Mouse (Mus musculus) CD4-positive, CD25-positive, alpha-beta regulatory T cell, adult 2 months (primary cell): ENCODE measurements around the gene Dync1li2.

Experiments used
- DNase-seq: peaks from one replicate; pipeline ENCODE4 v3.0.0-alpha.2; 2012; ENCODE audit warnings: low read depth, low spot score

The Dync1li2 gene

GRCm38 (mm10) chr8:104442299-104443124 is at the start of gene Dync1li2:
TSS of gene Dync1li2 (minus strand) at chr8:104443047.
- DNase-seq, result peak; percentile 96

GRCm38 (mm10) chr8:104479091-104479490 is 36.2 kb upstream of the Dync1li2 start:
- no peak for DNase-seq

- no peak for DNase-seq
Measured at GRCm38 (mm10) chr8:104472465-104472864, 29.6 kb upstream of the Dync1li2 start.

- no peak for DNase-seq
Measured at GRCm38 (mm10) chr8:104467463-104467862, 24.6 kb upstream of the Dync1li2 start.

- no peak for DNase-seq
Measured at GRCm38 (mm10) chr8:104452177-104452576, 9.3 kb upstream of the Dync1li2 start.

GRCm38 (mm10) chr8:104448796-104449195 is 5.9 kb upstream of the Dync1li2 start:
- no peak for DNase-seq

- DNase-seq, result no peak
Measured at GRCm38 (mm10) chr8:104446016-104446415, 3.2 kb upstream of the Dync1li2 start.

GRCm38 (mm10) chr8:104445248-104445647 is 2.4 kb upstream of the Dync1li2 start:
- no peak for DNase-seq

- peak; percentile 10 for DNase-seq
Measured at GRCm38 (mm10) chr8:104443125-104443679, 355 bp upstream of the Dync1li2 start.

GRCm38 (mm10) chr8:104441613-104442012 is 1.2 kb downstream of the Dync1li2 start:
- no peak for DNase-seq

- no peak for DNase-seq
Measured at GRCm38 (mm10) chr8:104439461-104439860, 3.4 kb downstream of the Dync1li2 start.

- DNase-seq, result no peak
Measured at GRCm38 (mm10) chr8:104437494-104438135, 5.2 kb downstream of the Dync1li2 start.

- no peak for DNase-seq
Measured at GRCm38 (mm10) chr8:104436591-104436990, 6.3 kb downstream of the Dync1li2 start.

GRCm38 (mm10) chr8:104436038-104436437 is 6.8 kb downstream of the Dync1li2 start:
- peak; percentile 63 for DNase-seq

- no peak for DNase-seq
Measured at GRCm38 (mm10) chr8:104434826-104435354, 8.0 kb downstream of the Dync1li2 start.

GRCm38 (mm10) chr8:104434275-104434674 is 8.6 kb downstream of the Dync1li2 start:
- no peak for DNase-seq

- DNase-seq, result no peak
Measured at GRCm38 (mm10) chr8:104433191-104433842, 9.5 kb downstream of the Dync1li2 start.

- DNase-seq, result no peak
Measured at GRCm38 (mm10) chr8:104432656-104433055, 10.2 kb downstream of the Dync1li2 start.

- no peak for DNase-seq
Measured at GRCm38 (mm10) chr8:104430230-104430629, 12.6 kb downstream of the Dync1li2 start.

- no peak for DNase-seq
Measured at GRCm38 (mm10) chr8:104427703-104428102, 15.1 kb downstream of the Dync1li2 start.

- no peak for DNase-seq
Measured at GRCm38 (mm10) chr8:104422313-104422712, 20.5 kb downstream of the Dync1li2 start.

GRCm38 (mm10) chr8:104416022-104416421 is 26.8 kb downstream of the Dync1li2 start:
- no peak for DNase-seq
